Mouse (Mus musculus) adrenal gland, adult 8-10 months (tissue): ENCODE results near the gene Tmem184b. TPM values are rescaled to one million over a fixed set of nuclear protein-coding genes. Genes with fewer than 3 reads are reported as not detected.
A peak's percentile ranks its signal among the peaks of the same experiment; 100 is the strongest.

Experiments used
- DNase-seq: peaks from one replicate; pipeline ENCODE4 v3.0.0; 2022
- total RNA-seq, 4 experiments: library from RNA; stranded (reverse); gene quantifications; 2 replicates each; pipeline ENCODE4 v1.2.4; 2022

Gene Tmem184b
- total RNA-seq, 4 experiments from 2014 or later, result 39.1 to 76.8 (median 65.3) TPM

- DNase-seq, result no peak
Measured at GRCm38 (mm10) chr15:79429994-79430393, 26.6 kb upstream of the Tmem184b start.

- DNase-seq, result no peak
Measured at GRCm38 (mm10) chr15:79429527-79429926, 26.2 kb upstream of the Tmem184b start.

- no peak for DNase-seq
Measured at GRCm38 (mm10) chr15:79428616-79429015, 25.2 kb upstream of the Tmem184b start.

- no peak for DNase-seq
Measured at GRCm38 (mm10) chr15:79427516-79427915, 24.1 kb upstream of the Tmem184b start.

- no peak for DNase-seq
Measured at GRCm38 (mm10) chr15:79425516-79425915, 22.1 kb upstream of the Tmem184b start.

GRCm38 (mm10) chr15:79424602-79425001 is 21.2 kb upstream of the Tmem184b start:
- DNase-seq, result peak; percentile 83

GRCm38 (mm10) chr15:79422715-79423243 is 19.4 kb upstream of the Tmem184b start:
- DNase-seq, result no peak

- DNase-seq, result no peak
Measured at GRCm38 (mm10) chr15:79418677-79419076, 15.3 kb upstream of the Tmem184b start.

GRCm38 (mm10) chr15:79418265-79418664 is 14.9 kb upstream of the Tmem184b start:
- no peak for DNase-seq

- DNase-seq, result no peak
Measured at GRCm38 (mm10) chr15:79417379-79417778, 14.0 kb upstream of the Tmem184b start.

- DNase-seq, result no peak
Measured at GRCm38 (mm10) chr15:79416460-79417085, 13.2 kb upstream of the Tmem184b start.

- no peak for DNase-seq
Measured at GRCm38 (mm10) chr15:79414513-79414912, 11.1 kb upstream of the Tmem184b start.

- no peak for DNase-seq
Measured at GRCm38 (mm10) chr15:79413802-79414201, 10.4 kb upstream of the Tmem184b start.

- DNase-seq, result no peak
Measured at GRCm38 (mm10) chr15:79413201-79413600, 9.8 kb upstream of the Tmem184b start.

GRCm38 (mm10) chr15:79411363-79412065 is 8.1 kb upstream of the Tmem184b start:
- DNase-seq, result no peak

GRCm38 (mm10) chr15:79409077-79409573 is 5.8 kb upstream of the Tmem184b start:
- no peak for DNase-seq

- no peak for DNase-seq
Measured at GRCm38 (mm10) chr15:79406564-79406963, 3.2 kb upstream of the Tmem184b start.

- DNase-seq, result no peak
Measured at GRCm38 (mm10) chr15:79404277-79404676, 908 bp upstream of the Tmem184b start.

- no peak for DNase-seq
Measured at GRCm38 (mm10) chr15:79403763-79404210, 418 bp upstream of the Tmem184b start.

- DNase-seq, result peak; percentile 15
Measured at GRCm38 (mm10) chr15:79402176-79402575, 1.2 kb downstream of the Tmem184b start.

GRCm38 (mm10) chr15:79400975-79401365 is 2.4 kb downstream of the Tmem184b start:
- DNase-seq, result peak; percentile 8

GRCm38 (mm10) chr15:79400134-79400974 is 3.0 kb downstream of the Tmem184b start:
- DNase-seq, result peak; percentile 14
